Mouse (Mus musculus) frontal cortex, postnatal 25 days (tissue): Measurements from ENCODE around the gene Fndc3b.

Source experiments
- DNase-seq, 2 experiments: peaks; one replicate each; pipeline ENCODE4 v3.0.0; 2022; ENCODE audit warnings: low spot score in 2 of 2

Fndc3b gene

DNA sequence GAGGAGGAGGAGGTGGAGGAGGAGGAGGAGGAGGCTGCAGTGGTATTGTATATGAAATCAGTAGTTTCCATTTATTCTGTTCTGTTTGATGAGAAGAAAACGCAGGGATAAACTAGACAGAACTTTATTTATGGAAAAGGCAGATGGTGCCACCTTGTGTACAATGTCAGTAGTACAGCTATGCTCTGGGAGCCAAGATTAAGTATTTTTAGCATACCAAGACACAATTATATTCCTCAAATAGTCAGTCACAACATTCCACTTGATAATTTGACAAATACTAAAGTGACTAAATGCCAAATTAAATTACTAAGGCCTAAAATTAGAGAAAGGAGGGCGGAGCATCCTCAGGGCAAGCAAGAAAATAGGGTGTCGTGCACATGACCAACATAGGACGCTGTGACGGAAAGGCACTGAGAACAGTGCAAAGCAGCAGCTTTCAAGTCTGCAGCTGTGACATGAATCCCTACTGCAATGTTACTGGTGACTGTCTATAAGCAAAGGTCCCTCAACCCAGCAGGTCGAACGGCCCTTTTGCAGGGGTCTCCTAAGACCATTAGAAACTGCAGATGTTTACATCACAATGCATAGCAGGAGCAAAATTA lies 244.7 kb downstream of the Fndc3b start:
- peak in 1 of 2 experiments; percentile 54 for DNase-seq

DNA sequence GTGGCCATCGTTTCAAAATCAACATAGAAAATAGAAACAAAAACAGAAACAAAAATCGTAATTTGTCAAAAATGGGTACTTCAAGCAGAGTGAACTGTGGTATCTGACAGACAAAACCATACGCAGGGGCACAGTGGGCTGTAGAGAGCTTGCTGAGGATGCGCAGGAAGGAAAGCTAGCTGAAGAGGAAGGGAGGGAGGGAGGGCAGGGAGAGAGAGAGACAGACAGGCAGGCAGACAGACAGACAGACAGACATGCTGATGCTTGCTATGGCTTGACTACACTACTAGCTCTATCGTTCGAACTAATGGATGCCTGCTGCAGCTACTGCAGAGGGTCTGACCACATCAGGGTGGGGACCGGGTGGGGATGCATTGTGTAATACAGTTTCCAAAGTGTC lies 247.7 kb downstream of the Fndc3b start:
- DNase-seq, result no peak

DNA sequence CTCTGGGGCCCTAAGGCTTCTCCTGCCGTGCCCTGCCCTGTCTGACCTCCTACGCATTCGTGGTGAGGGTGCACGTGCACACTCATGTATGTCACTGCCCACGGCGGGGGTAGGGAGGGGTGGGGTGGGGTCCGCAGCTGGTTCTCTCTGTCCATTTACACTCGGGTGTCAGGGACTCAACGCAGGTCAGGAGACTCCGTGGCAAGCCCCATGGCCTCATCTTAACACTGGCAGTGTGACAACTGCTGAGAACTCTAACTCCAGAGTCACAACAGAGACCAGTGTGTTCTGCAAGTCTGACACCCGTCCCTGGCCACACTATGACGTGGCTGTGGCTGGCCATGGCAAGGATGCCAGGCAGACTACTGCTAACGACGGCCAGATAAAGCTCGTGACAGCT lies 248.2 kb downstream of the Fndc3b start:
- DNase-seq, result no peak

DNA sequence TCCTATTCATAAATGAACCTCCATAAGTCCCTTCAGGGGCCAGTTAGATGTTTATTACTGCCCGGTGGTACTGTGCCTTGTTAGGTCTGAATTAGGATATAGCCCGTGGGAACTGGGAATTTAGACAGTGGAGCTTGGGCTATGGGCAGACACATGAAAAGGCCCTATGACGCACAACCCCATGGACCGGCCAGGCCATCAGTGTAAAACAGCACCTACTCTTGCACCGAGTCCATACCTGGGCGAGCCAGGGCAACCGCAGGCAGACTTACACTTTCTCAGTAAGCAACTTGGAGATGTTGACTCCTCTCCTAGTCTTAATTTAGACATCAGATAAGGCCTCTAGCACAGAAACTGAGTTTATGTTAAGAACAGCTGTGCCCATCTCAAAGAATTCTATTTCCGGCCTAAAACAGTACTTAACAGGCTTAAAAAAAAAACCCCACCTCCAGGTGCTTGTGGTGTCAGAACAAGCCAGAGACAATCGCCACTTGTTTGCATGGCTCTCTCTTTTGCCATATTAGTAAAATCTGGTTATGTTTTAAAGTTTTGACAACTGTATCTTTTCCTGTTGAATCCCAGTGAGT lies 248.7 kb downstream of the Fndc3b start:
- DNase-seq, result no peak

DNA sequence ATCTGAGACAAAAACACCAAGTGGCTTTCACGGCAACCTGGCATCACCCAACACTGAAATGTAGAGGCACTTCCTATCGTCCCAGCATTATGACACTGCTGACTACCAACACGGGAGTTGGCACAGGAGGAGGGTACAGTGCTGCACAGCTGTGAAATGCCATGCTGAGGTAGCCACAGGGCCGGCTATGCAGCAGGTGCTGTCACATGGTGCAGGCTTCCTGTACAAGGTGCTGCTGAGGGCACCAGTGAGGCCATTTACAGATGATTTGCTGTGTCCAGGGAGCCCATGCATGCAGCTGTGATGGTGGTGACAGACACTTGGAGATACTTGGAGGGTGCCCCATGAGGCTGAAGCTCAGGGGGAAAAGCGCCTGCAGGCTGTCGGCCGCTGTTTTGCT lies 249.2 kb downstream of the Fndc3b start:
- DNase-seq, result no peak

DNA sequence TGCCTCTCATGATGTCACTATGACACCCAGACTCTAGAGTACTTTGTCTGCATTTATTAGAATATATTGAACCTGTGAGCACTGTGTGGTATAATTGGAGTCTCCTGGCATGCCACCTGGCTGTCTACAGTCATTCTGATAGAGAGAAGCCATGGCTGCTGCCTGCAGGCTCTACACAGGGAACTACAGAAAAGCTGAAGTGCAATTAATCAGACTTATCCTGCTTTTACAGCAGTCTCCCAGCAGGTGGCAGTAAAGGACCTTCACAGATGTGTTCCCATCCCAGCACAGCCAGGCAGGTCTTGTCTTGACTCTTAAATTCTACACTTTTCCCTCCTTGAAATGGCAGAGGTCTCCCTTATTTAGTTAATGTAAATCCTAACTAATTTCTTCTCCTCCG lies 250.1 kb downstream of the Fndc3b start:
- DNase-seq, result peak; percentile 52 to 71

DNA sequence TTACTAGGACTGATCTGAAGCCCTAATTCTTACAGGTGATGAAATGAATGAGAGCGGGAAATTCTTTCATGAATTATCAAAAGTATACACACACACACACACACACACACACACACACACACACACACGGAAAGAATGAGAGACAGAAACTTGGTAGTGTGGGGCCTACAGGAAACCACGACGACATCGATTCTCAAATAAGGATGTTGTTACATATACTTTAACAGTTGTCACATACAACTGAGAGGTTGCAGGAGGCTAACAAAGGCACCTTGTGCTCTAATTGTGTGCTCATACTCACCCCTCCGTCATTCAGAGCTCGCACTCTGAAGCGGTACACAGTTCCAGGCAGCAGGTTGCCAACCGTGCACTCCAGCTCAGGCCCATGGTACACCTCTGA lies 252.7 kb downstream of the Fndc3b start:
- no peak for DNase-seq

DNA sequence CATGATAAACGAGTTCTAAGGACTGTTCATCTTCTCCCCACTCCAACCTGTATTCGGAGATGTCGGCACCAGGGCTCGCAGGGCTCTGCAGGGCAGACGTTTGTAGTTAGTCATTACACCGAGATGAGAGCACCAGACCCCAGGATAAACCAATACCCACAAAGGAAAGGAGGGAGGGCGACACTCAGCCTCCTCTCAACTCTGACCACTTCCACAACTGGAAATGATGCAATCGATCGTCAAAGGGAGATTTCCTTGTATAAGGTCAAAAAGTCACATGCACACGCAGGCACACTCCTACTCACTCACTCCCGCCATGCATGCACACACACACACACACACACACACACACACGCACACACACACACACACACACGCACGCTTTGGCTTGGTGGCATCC lies 254.6 kb downstream of the Fndc3b start:
- DNase-seq, result no peak

DNA sequence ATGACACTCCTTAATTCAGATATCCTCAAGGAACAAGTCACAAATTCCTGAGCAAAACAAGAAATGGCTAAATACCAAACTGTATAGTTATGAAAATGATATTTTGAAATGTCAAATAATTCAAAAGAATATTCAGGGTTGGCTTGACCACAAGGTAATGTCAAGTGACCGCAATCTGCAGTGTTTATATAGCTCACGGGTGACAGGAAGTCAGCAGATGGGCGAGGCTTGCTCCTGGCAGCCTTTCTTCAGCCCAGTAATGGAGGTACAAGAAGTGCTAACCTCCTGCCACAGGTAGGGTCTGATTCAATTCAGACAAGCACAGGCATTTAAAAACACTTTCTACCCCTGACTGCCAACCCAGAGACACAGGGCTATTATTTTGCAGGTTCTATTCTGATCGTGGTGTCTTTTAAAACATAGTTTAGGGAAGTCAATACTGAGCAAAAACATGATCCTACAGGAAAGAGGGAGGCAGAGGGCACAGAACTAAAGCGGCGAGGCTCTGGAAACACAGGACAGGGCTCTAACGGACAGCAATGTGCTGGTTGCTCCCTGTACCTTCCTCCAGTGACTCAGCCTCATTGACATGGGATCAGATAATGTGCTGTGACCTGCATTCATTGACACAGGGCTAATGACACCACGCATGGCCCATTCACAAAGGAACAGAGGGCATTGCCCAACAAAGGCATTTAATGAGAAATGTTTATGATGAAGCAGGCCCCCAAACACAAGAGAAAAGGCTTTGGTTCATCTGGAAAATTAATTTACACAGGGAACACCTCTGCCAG lies 256.5 kb downstream of the Fndc3b start:
- DNase-seq, result no peak

DNA sequence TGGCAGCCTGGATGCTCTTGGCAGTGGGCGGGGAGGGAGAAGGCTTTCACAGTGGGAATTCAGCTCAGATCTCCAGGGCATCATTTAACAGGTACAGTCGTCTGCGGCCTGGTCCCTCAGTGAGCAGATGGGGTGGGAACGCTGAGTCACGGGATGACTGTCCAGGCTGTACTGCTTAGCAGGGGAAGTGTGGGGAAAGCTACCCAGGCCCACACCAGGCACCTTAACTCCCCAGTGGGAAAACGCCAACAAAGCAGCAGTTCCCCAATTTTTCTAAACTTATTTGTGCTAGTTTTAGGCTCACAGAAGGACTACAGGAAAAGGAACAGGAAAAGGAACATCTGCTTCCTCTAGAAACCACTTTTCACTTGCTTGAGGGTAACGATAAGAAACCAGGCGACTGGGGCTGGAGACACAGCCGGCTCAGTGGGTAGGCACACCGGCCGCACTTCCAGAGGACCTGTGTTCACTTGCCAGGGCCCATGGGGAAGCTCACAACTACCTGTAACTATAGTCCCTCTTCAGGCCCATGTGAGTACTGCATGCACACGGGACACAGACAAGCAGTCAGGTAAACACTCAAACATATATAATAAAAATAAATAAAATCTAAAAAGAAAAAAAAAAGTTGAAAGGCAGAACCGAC lies 257.5 kb downstream of the Fndc3b start:
- DNase-seq, result no peak

DNA sequence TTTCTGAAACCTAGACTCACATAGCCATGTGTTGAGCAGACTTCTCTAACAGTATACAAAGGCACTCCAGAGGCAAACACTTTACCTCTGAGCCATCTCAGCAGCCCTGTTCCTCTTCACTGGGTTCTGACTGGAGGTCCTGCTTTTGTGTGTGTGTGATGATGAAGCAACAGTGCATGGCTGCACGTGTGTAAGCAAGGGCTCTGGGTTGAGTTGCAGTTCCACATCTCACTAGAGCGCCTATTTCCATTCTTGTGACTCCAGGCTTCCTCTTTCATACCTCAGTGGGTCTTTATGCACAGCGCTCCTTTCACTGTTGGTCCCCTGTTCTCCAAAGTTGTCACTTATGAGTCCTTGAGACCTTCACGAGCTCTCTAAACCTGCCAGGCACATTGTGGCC lies 261.7 kb downstream of the Fndc3b start:
- no peak for DNase-seq

DNA sequence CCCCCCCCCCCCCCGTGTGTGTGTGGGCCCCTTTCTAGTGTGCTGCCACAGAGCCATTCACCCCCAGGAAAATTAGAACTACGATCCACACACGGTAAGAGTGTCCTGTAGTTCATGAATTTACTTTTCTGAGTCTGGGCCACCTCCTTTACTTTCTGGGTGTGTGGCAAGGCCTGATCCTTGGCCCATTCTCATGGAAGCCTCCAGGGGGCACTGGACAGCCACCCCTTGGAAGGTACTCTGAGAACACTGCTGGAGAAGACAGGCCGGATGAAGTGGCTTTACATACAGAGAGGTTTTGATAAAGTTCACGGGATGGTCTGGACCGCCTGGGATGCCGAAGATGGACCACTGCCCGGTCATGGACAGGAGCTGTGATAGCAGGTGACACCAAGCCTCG lies 262.7 kb downstream of the Fndc3b start:
- DNase-seq, result no peak

DNA sequence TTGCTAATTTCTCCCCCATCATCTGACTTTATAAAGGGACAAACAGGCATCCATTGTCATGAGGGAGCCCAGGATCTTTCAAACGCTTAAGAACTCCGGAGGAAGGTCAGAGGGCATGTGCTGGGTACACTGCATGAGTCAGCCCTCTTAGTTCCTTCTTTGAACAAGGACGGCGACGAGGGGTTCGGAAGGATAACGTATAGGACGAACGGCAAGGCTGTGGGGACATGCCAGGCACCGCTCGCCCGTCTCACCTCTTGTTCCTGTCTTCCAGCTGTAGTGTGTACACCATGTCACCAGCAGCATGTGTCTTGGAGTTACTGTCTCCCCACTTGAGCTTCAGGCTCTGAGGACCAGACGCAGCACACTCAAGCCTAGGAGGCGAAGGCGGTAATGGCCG lies 271.4 kb downstream of the Fndc3b start:
- DNase-seq, result no peak

DNA sequence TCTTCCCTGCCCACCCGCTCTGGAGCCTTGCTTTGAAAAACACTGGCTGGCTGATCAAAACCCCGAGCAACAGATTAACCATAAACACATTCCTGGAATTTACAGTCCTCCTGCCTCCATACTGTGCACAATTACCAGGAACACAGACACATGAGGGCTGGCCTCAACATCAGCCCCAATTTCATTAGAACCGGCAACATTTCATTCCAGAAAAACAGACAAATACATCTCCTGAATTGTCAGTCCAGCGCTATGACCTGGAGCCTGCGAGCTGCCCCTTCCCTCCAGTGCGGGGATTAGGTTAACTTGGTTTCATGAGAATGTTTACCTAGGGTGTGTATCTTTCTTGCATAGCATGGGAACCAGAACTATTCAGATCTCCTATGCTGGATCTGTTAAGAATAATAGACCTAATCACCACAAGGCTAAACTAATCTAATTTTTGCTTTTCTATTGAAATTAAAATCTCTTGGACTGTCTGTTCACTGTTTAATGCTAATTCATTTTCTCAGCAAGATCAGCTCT lies 275.9 kb downstream of the Fndc3b start:
- DNase-seq, result no peak

DNA sequence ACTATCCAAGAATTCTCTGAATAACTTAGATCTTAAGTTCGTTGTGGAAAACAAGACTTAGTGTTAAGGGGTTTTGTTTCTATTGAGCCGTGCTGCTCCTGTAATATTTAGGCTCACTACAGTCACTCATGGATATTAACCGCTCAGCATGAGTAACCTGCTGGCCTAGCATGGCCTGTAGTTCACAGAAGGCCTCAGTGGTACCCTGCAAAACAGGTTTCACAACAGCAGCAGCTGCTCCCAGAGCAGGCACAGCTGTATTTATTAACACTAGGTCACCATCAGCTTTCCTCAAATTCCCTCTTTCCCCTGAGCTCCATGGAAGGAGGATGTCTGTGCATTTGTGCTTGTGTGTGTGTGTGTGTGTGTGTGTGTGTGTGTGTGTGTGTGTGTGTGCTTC lies 278.1 kb downstream of the Fndc3b start:
- DNase-seq, result no peak

DNA sequence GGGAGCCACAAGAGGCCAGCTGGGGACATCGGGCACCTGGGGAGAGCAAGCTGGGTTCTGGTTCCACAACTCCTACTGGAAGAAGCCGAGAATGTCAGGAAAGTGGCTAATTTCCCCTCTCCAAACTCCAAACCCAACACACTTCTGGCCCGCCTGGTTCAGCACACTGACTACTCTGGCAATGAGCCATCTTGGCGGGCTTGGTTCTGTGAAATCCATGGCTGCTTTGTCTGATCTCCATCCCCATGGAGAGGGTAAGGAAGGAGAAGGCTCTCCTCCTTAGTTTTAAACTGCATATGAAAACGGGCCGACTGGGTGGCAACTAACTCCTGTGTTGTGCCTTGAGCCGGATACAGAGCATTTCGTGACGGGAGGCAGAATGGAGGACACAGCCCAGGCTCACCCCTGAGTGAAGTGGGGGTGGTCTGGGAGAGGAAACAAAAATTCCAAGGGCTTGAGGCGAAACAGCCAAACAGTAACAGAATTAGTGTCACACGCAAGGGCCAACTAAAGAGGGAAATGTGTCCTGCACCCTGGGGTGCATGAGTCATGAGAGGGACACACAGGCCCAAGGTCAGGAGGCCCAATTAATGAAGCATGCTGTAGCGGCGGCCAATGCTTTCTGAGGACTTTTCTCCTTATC lies 280.4 kb downstream of the Fndc3b start:
- no peak for DNase-seq

DNA sequence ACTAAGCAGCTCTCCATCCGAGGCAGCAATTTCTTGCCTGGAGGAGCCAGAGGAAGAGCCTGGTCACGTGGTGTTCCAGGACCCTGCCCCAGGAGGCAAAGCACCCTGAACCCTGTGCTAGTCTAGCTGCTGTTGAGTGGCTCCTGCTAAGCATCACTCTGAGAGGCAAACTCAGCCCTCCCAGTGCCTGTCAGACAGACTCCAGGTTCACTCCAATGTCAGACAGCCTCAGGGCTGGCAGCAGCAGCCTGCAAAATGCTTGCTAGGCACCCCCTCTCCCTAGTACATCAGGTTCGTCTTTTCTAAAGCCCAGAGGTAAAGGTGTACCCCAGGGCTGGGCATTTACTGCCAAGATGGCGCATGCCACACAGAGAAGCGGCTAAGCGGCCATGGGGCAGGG lies 283.7 kb downstream of the Fndc3b start:
- DNase-seq, result no peak

DNA sequence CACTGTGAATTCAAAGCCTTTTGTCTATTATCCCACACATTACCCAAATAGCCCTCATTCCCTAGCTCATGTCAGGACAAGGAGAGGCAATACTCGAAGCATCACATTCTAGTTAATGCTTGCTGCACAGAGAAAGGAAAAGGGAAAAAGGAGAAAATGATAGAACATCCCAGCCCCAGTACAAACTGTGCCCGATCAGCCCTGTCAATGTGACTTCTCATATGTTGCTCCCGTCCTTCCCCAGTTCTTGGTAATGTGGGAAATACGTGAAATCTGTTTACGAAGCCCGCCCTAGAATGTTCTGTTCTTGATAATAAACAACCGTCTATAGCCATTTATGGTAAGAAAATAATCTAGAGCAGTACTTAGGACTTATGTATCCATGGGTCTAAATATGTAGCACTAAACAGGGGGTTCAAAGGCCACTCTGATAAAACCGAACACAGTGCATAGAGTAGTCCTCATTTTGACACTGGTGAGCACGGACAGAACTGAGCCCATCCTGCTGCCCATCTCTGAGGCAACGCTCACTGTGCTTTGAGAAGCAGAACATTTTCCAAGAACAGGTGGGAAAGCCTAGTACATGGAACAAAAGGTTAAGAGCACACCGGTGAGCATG lies 286.9 kb downstream of the Fndc3b start:
- DNase-seq, result no peak

DNA sequence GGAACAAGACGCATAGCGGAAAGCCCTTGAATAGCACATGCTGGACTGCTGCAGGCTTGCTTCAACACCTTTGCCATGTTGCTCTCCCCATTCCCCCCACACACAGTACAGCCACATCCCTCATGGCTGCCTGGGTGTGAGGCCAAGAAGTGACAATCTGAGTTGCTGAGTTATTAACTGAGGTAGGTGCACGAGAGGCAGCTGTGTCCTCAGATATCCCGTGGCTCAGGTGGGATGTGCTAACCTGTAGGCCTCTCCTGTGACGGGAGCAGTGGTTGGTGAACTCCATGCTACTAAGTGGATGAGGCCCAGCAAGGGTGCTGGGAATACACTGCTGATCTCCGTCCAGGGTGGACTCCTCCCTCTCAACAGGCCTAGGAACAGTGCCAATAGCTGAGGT lies 288.6 kb downstream of the Fndc3b start:
- DNase-seq, result no peak

DNA sequence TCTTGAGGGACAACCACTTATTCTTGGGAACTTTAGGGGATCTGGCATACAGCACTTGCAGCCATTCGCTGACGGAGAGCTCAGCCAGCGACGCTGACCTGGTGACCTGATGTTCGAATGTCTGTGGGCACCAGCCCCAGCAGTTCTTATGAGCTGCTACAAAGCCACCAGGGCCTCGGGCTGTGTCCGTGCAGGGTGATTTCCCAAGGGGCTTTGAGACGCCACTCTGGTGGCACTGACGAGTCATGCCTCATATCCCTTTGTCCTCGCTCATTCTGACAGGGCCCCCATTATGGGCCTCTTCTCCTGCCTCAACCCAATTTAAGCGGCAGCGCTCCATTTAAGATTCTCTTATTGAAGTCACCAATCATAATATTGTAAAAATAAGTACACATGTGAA lies 289.1 kb downstream of the Fndc3b start:
- DNase-seq, result no peak

DNA sequence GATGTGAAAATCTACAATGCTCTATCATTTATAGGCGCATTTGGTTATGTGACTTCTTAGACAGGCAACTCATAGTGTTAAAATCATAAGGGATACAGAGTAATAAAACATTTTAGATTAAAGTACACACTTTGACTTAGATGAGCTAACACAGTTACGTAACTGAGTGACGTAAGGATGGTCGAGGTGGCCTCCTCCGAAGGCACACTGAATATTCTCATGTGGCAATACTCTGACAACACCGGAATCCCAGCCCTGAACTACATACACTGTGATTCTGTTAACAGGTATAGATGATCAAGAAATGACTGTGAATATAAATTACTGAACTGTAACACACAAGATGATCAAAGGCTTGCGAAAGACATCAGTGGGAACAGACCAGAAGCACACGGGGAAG lies 292.5 kb downstream of the Fndc3b start:
- DNase-seq, result no peak

DNA sequence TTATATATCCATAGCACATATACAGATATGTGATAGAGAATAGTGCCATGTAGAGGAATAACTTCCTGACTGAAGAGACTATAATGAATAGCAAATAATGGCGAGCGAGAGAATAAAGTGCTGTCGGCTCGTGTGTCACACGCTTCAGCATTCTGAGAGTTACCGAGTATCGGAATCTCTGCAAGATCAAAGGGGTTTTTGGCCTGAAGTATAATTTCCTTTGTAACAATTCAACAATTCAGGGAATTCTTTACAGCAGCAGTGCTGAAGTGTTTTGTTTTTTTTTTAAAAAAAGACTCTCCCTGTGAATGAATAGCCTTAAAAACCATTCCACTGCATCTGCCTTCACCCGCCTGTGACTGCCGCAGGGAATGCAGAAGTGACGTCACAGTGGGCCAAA lies 294.3 kb downstream of the Fndc3b start:
- DNase-seq, result no peak
